Mouse (Mus musculus) megakaryocyte-erythroid progenitor cell, adult 5 weeks (primary cell): Measurements from ENCODE around the gene Gm13043. TPM values are rescaled to one million over a fixed set of nuclear protein-coding genes. Genes with fewer than 3 reads are reported as not detected.

Experiments
- polyA plus RNA-seq: library from polyadenylated mRNA; stranded (reverse); fragments of >175 nt; gene quantifications from 2 replicates; pipeline ENCODE4 v1.2.3, GENCODE M21; 2012

Gene Gm13043
- polyA plus RNA-seq, result not detected in 2 replicates

GRCm38 (mm10) chr4:143511043-143511442, at the start of gene Gm13043:
TSS of gene Gm13043 (plus strand) at chr4:143511343.

GRCm38 (mm10) chr4:143535654-143536053, 24.5 kb downstream of the Gm13043 start, which contains the start of gene Gm13040:
TSS of gene Gm13040 (plus strand) at chr4:143535954.

DNA sequence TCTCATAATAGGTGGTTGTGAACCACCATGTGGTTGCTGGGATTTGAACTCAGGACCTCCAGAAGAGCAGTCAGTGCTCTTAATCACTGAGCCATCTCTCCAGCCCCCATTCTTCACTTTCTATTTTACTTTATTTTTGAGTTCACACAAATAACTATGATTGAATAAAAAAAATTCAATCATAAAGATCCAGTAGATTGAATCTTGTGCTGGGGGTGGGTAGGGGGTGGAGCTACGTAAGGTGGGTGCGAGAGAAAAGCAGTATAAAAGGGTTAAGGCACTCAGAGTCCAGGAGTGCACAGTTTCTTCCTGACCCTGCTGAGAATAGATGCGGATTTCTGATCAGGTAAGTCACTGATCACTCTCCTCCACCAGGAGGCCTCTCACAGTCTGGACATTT, 40.3 kb downstream of the Gm13043 start, which contains the start of the genes BC080695 and Gm13057:
Gene BC080695 (plus strand): TSS at position 301 of the 400 bp plus-strand sequence.
Gene Gm13057 (plus strand): TSS at position 310 of the 400 bp plus-strand sequence.

Other genes starting within 250 kb of the Gm13043 start
- not detected in 2 replicates for gene Pdpn, start 211.8 kb upstream of the Gm13043 start, polyA plus RNA-seq
- not detected in 2 replicates for gene Lrrc38, start 161.6 kb upstream of the Gm13043 start, polyA plus RNA-seq
- gene Pramel1, start 116.9 kb upstream of the Gm13043 start, polyA plus RNA-seq, result not detected in 2 replicates
- 0.49 and 0.52 TPM in 2 replicates for gene Pramef8, start 98.9 kb upstream of the Gm13043 start, polyA plus RNA-seq
- not detected in 2 replicates for gene Oog4, start 61.0 kb upstream of the Gm13043 start, polyA plus RNA-seq
- not detected in 2 replicates for gene Gm13040, start 24.6 kb downstream of the Gm13043 start, polyA plus RNA-seq
- not detected in 2 replicates for gene BC080695, start 40.4 kb downstream of the Gm13043 start, polyA plus RNA-seq
- gene Gm13057, start 40.4 kb downstream of the Gm13043 start, polyA plus RNA-seq, result not detected in 2 replicates
- not detected in 2 replicates for gene Gm13083, start 103.7 kb downstream of the Gm13043 start, polyA plus RNA-seq
- gene Gm13088, start 145.9 kb downstream of the Gm13043 start, polyA plus RNA-seq, result not detected in 2 replicates
- not detected in 2 replicates for gene Gm13089, start 191.4 kb downstream of the Gm13043 start, polyA plus RNA-seq
- gene Gm13078, start 208.1 kb downstream of the Gm13043 start, polyA plus RNA-seq, result not detected in 2 replicates